Mouse (Mus musculus) CH12.LX (cell line): ENCODE measurements at regions not wholly inside any gene's neighbourhood (a gene's known extent, or its start where the extent isn't known, plus 50 kb on each side); places are given as distances from the start of the nearest gene placed in this dataset.

Source experiments
- DNase-seq: peaks from one replicate; pipeline ENCODE4 v3.0.0-alpha.2; 2013; ENCODE audit errors: extremely low read depth
- H3K27ac ChIP-seq: 2 replicates; pipeline ENCODE4 v1.5.1; 2012; ENCODE audit warnings: low read depth, mild to moderate bottlenecking, control low read depth, moderate library complexity; ENCODE audit not compliant: insufficient read depth
- H3K27me3 ChIP-seq: replicated peaks from 2 replicates; pipeline ENCODE3; 2012; ENCODE audit warnings: inconsistent platforms
- H3K36me3 ChIP-seq, 2 experiments: replicated peaks in 1 of 2; 2 replicates each; pipeline versions ENCODE3 to v1.6.1; 2012; ENCODE audit warnings: inconsistent platforms in 1 of 2, low read length in 1 of 2, mild to moderate bottlenecking in 1 of 2, mixed read lengths in 1 of 2, moderate library complexity in 1 of 2; ENCODE audit not compliant: control insufficient read depth in 1 of 2, insufficient read depth in 1 of 2
- H3K4me1 ChIP-seq, 2 experiments: 2 replicates each; pipeline ENCODE4 v1.6.1; 2012; ENCODE audit warnings: inconsistent platforms in 1 of 2, moderate library complexity in 1 of 2; ENCODE audit not compliant: insufficient read depth in 2 of 2, control insufficient read depth in 1 of 2
- H3K4me2 ChIP-seq: 2 replicates; pipeline ENCODE4 v1.6.1; 2012; ENCODE audit warnings: low read depth, mild to moderate bottlenecking, control low read depth; ENCODE audit not compliant: poor library complexity, insufficient read depth, severe bottlenecking
- H3K4me3 ChIP-seq, 3 experiments: fragments of 150-350 bp in 1 of 3; sonication (generic) in 1 of 3; replicated peaks in 1 of 3; 2 replicates each; pipeline versions ENCODE3 to v1.5.1; 2011 to 2012; ENCODE audit warnings: low read depth in 2 of 3, low read length in 2 of 3, mild to moderate bottlenecking in 2 of 3, moderate library complexity in 2 of 3, control low read depth in 1 of 3, improper control_type of control experiment in 1 of 3, inconsistent platforms in 1 of 3, mixed read lengths in 1 of 3; ENCODE audit not compliant: poor library complexity in 1 of 3
- H3K79me2 ChIP-seq: replicated peaks from 2 replicates; pipeline ENCODE4 v1.6.1; 2012; ENCODE audit warnings: mild to moderate bottlenecking, moderate library complexity; ENCODE audit not compliant: control insufficient read depth, poor library complexity, insufficient read depth, severe bottlenecking; ENCODE audit errors: extremely low read depth
- H3K9ac ChIP-seq: 2 replicates; pipeline ENCODE4 v1.6.1; 2012; ENCODE audit warnings: low read depth, mild to moderate bottlenecking, control low read depth, moderate library complexity; ENCODE audit not compliant: insufficient read depth
- H3K9me3 ChIP-seq: replicated peaks from 2 replicates; pipeline ENCODE3; 2012; ENCODE audit warnings: low read length, inconsistent platforms, mixed read lengths
- BHLHE40 ChIP-seq: IDR thresholded peaks from 2 replicates; pipeline ENCODE4 v1.6.1; 2011; ENCODE audit warnings: mild to moderate bottlenecking, low read depth, low read length, improper control_type of control experiment
- CTCF ChIP-seq, 2 experiments: IDR thresholded peaks in 1 of 2; conservative IDR thresholded peaks in 1 of 2; 2 replicates each; pipeline ENCODE4 v1.5.1; 2011 to 2012; ENCODE audit warnings: low read depth in 2 of 2, low read length in 2 of 2, improper control_type of control experiment in 1 of 2, inconsistent platforms in 1 of 2, mild to moderate bottlenecking in 1 of 2, moderate library complexity in 1 of 2
- ELF1 ChIP-seq: IDR thresholded peaks from 2 replicates; pipeline ENCODE4 v1.6.1; 2014; ENCODE audit warnings: low read depth, mild to moderate bottlenecking, inconsistent platforms, low read length, improper control_type of control experiment
- ETS1 ChIP-seq: conservative IDR thresholded peaks from 2 replicates; pipeline ENCODE4 v1.6.1; 2012; ENCODE audit warnings: low read depth, mild to moderate bottlenecking, inconsistent platforms, low read length, improper control_type of control experiment, moderate library complexity
- GABPA ChIP-seq: IDR thresholded peaks from 2 replicates; pipeline ENCODE4 v1.6.1; 2012; ENCODE audit warnings: low read depth, low read length, improper control_type of control experiment, inconsistent platforms; ENCODE audit not compliant: insufficient replicate concordance
- HCFC1 ChIP-seq: IDR thresholded peaks from 2 replicates; pipeline ENCODE4 v1.6.1; 2012; ENCODE audit warnings: low read depth, mild to moderate bottlenecking, inconsistent platforms, low read length, improper control_type of control experiment
- IRF4 ChIP-seq: IDR thresholded peaks from 2 replicates; pipeline ENCODE4 v1.6.1; 2014; ENCODE audit warnings: low read depth, mild to moderate bottlenecking, inconsistent platforms, low read length, improper control_type of control experiment
- JUND ChIP-seq: conservative IDR thresholded peaks from 2 replicates; pipeline ENCODE4 v1.6.1; 2011; ENCODE audit warnings: low read depth, low read length, improper control_type of control experiment
- KAT2A ChIP-seq: IDR thresholded peaks from 2 replicates; pipeline ENCODE4 v1.6.1; 2012; ENCODE audit warnings: low read length, improper control_type of control experiment, inconsistent platforms; ENCODE audit not compliant: insufficient replicate concordance
- MAFK ChIP-seq: IDR thresholded peaks from 2 replicates; pipeline ENCODE4 v1.6.1; 2011; ENCODE audit warnings: low read length, improper control_type of control experiment; ENCODE audit not compliant: insufficient replicate concordance
- MAX ChIP-seq: IDR thresholded peaks from 2 replicates; pipeline ENCODE4 v1.6.1; 2011; ENCODE audit warnings: low read length, improper control_type of control experiment
- MAZ ChIP-seq: IDR thresholded peaks from 2 replicates; pipeline ENCODE4 v1.6.1; 2012; ENCODE audit warnings: low read depth, mild to moderate bottlenecking, inconsistent platforms, low read length, improper control_type of control experiment, moderate library complexity
- MEF2A ChIP-seq: IDR thresholded peaks from 2 replicates; pipeline ENCODE4 v1.6.1; 2014; ENCODE audit warnings: low read depth, mild to moderate bottlenecking, inconsistent platforms, low read length, improper control_type of control experiment, borderline replicate concordance
- MXI1 ChIP-seq: IDR thresholded peaks from 2 replicates; pipeline ENCODE4 v1.6.1; 2011; ENCODE audit warnings: mild to moderate bottlenecking, low read depth, low read length, improper control_type of control experiment
- MYC ChIP-seq: IDR thresholded peaks from 2 replicates; pipeline ENCODE4 v1.6.1; 2011; ENCODE audit warnings: low read depth, mild to moderate bottlenecking, improper control_type of control experiment, low read length
- NRF1 ChIP-seq: IDR thresholded peaks from 2 replicates; pipeline ENCODE4 v1.6.1; 2014; ENCODE audit warnings: low read depth, mild to moderate bottlenecking, inconsistent platforms, low read length, improper control_type of control experiment, moderate library complexity
- PAX5 ChIP-seq: IDR thresholded peaks from 2 replicates; pipeline ENCODE4 v1.6.1; 2012; ENCODE audit warnings: low read length, inconsistent platforms, mixed read lengths
- POLR2A ChIP-seq: IDR thresholded peaks from 2 replicates; pipeline ENCODE4 v1.6.1; 2011; ENCODE audit warnings: low read depth, mild to moderate bottlenecking, improper control_type of control experiment, low read length
- POLR2AphosphoS2 ChIP-seq: IDR thresholded peaks from 2 replicates; pipeline ENCODE4 v1.6.1; 2011; ENCODE audit warnings: low read depth, low read length, improper control_type of control experiment
- RAD21 ChIP-seq: IDR thresholded peaks from 2 replicates; pipeline ENCODE4 v1.6.1; 2011; ENCODE audit warnings: low read depth, mild to moderate bottlenecking, low read length, improper control_type of control experiment, moderate library complexity
- RCOR1 ChIP-seq: conservative IDR thresholded peaks from 2 replicates; pipeline ENCODE4 v1.6.1; 2012; ENCODE audit warnings: low read depth, mild to moderate bottlenecking, inconsistent platforms, low read length, improper control_type of control experiment
- SIN3A ChIP-seq: IDR thresholded peaks from 2 replicates; pipeline ENCODE4 v1.6.1; 2012; ENCODE audit warnings: low read length, improper control_type of control experiment, inconsistent platforms
- TBP ChIP-seq: conservative IDR thresholded peaks from 2 replicates; pipeline ENCODE4 v1.6.1; 2011; ENCODE audit warnings: low read depth, low read length, improper control_type of control experiment
- TCF12 ChIP-seq: IDR thresholded peaks from 2 replicates; pipeline ENCODE4 v1.6.1; 2014; ENCODE audit warnings: low read depth, mild to moderate bottlenecking, inconsistent platforms, low read length, improper control_type of control experiment
- USF1 ChIP-seq: IDR thresholded peaks from 2 replicates; pipeline ENCODE4 v1.6.1; 2014; ENCODE audit warnings: low read depth, mild to moderate bottlenecking, inconsistent platforms, low read length, improper control_type of control experiment
- ZC3H11A ChIP-seq: IDR thresholded peaks from 2 replicates; pipeline ENCODE4 v1.6.1; 2012; ENCODE audit warnings: low read depth, mild to moderate bottlenecking, inconsistent platforms, low read length, improper control_type of control experiment
- ZKSCAN1 ChIP-seq: IDR thresholded peaks from 2 replicates; pipeline ENCODE4 v1.6.1; 2012; ENCODE audit warnings: low read depth, inconsistent platforms, low read length, improper control_type of control experiment, borderline replicate concordance
- ZMIZ1 ChIP-seq: IDR thresholded peaks from 2 replicates; pipeline ENCODE4 v1.6.1; 2012; ENCODE audit warnings: low read depth, mild to moderate bottlenecking, inconsistent platforms, low read length, improper control_type of control experiment
- ZNF384 ChIP-seq: IDR thresholded peaks from 2 replicates; pipeline ENCODE4 v1.6.1; 2012; ENCODE audit warnings: low read depth, low read length, improper control_type of control experiment, inconsistent platforms
- dilution Hi-C: fragments of 300-500 bp; cut with MboI; formaldehyde crosslinking; loops from 2 replicates; pipeline ENCODE4 v1.14.3; 2020; ENCODE audit warnings: low sequenced_read_pairs; ENCODE audit not compliant: extremely low pct_unique_long_range_greater_than_20kb, extremely low pct_ligation_motif_present
- in situ Hi-C: fragments of 300-500 bp; cut with MboI; formaldehyde crosslinking; loops from 3 replicates; pipeline ENCODE4 v1.14.3; 2019; ENCODE audit warnings: low sequenced_read_pairs, low pct_ligation_motif_present, low pct_unique_long_range_greater_than_20kb, mixed read lengths

GRCm38 (mm10) chr12:59713216-59713615 is 493.7 kb upstream of the Fbxo33 start:
- Histone ChIP-seq H3K27me3 (no peaks in the 10 kb centered on the region), H3K79me2 (no peaks in the 10 kb centered on the region), H3K36me3 (no peaks in the 10 kb centered on the region), H3K4me3 (no peak overlapping the region), H3K9me3 (no peaks in the 10 kb centered on the region), H3K9ac (no peak overlapping the region), H3K27ac (no peak overlapping the region), H3K4me2 (no peak overlapping the region), H3K4me1 (peaks cover 0 to 6% of the 10 kb centered on the region in 2 experiments; a peak in 1 of 4 replicates)
- dilution Hi-C loops, result no loop called here
- no peak for DNase-seq
- TF ChIP-seq TCF12 (no peak), ZC3H11A (no peak), RCOR1 (no peak), JUND (no peak), MXI1 (no peak), USF1 (no peak), ETS1 (no peak), MAX (no peak), HCFC1 (no peak), GABPA (no peak), IRF4 (no peak), MAFK (no peak)
- in situ Hi-C loops, result no loop called here

GRCm38 (mm10) chr12:59683235-59683634 is 463.7 kb upstream of the Fbxo33 start:
- in situ Hi-C loops, result no loop called here
- no peak overlapping the region for H3K9ac ChIP-seq
- H3K79me2 ChIP-seq, result no peaks in the 10 kb centered on the region
- DNase-seq, result no peak
- TF ChIP-seq BHLHE40 (no peak), ELF1 (no peak), ZKSCAN1 (no peak), ZC3H11A (no peak), CTCF (conservative IDR thresholded peaks at IDR 0.05 in 1 of 2, IDR thresholded peaks at IDR 0.05 in 1 of 2; ENCODE audit: low read depth in 2 of 2, low read length in 2 of 2) (no peak), KAT2A (no peak), POLR2A (no peak), MEF2A (no peak), RAD21 (no peak), MAFK (no peak), PAX5 (no peak), ZMIZ1 (no peak), SIN3A (no peak), MAZ (no peak), TBP (no peak), NRF1 (no peak), GABPA (no peak), MYC (no peak), ZNF384 (no peak), POLR2AphosphoS2 (no peak)
- H3K27ac ChIP-seq, result no peak overlapping the region
- H3K4me3 ChIP-seq, result no peak overlapping the region
- H3K9me3 ChIP-seq, result no peaks in the 10 kb centered on the region
- no peaks in the 10 kb centered on the region for H3K27me3 ChIP-seq
- H3K4me2 ChIP-seq, result no peak overlapping the region
- H3K36me3 ChIP-seq, result no peaks in the 10 kb centered on the region
- dilution Hi-C loops, result no loop called here
- H3K4me1 ChIP-seq, result no peaks in the 10 kb centered on the region
